In the genomic region with DNA sequence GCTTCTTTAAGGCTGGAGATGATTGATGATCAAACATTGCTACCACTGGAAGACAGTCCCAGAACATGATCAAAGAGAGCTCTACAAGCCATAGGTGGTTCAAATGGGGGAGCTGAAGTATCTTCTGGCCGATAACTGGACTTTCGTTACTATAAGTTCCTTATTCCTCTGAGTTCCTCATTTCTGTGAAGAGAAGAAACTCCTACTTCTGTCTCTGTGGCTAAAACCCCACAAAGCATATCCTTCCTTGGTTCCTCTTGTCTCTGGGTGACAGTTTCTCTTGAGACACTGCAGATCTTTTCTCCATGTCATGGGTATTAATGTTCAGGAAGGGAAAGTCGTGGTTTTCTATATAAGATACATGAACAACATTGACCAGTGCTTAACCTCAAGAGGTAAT, we compare ENCODE assay signal across 19 mouse cellular contexts. TPM values are rescaled to one million over a fixed set of nuclear protein-coding genes. Genes with fewer than 3 reads are reported as not detected.
DNase-seq lines count a peak whose midpoint lies in the region; ATAC-seq and TF ChIP-seq lines count a peak whose summit lies in the region.
"Had no signal": no experiment of that assay in that cellular context is flagged by ENCODE, and none has a peak within 500 bp of the region (broad histone marks: within the 10 kb centered on the region; RNA-seq: fewer than 3 reads in every experiment).

No protein-coding gene starts in this region.

- no peak overlapping the region for H3K4me3 ChIP-seq in liver, adult 2 months (ENCODE audit: insufficient read depth, low read depth, low read length)
- H3K4me3 ChIP-seq: forebrain, embryonic 10.5 days; heart, embryonic 15.5 days; hindbrain, embryonic 12.5 days; myocyte had no signal

- 62% methylated on average over 3 of the region's 3 CpGs for WGBS in liver, adult 2 months

- H3K9ac ChIP-seq in liver, adult 2 months (ENCODE audit: low read depth, low read length) = no peak overlapping the region
- H3K9ac ChIP-seq: heart, embryonic 15.5 days; hindbrain, embryonic 12.5 days had no signal

- no peaks in the 10 kb centered on the region for H3K4me1 ChIP-seq in liver, adult 2 months (ENCODE audit: control insufficient read depth, insufficient read depth, low read length)
- H3K4me1 ChIP-seq: forebrain, embryonic 10.5 days; heart, embryonic 15.5 days; hindbrain, embryonic 12.5 days had no signal

- peak; percentile 98 for ATAC-seq in common myeloid progenitor, adult 5-6 weeks (replicated peaks; ENCODE audit: low read depth, poor library complexity, severe bottlenecking)
- ATAC-seq in neutrophil, adult 5-6 weeks (ENCODE audit: extremely low read depth, insufficient number of reproducible peaks, low FRiP score, poor library complexity, severe bottlenecking) = peak; percentile 91
- ATAC-seq: CD4-positive, CD25-positive, alpha-beta regulatory T cell, adult 4 months had no signal

- no peak overlapping the region for H3K27ac ChIP-seq in liver, adult 2 months (replicated peaks; ENCODE audit: insufficient read depth, low read depth, low read length)
- H3K27ac ChIP-seq: forebrain, embryonic 10.5 days; heart, embryonic 15.5 days; hindbrain, embryonic 12.5 days had no signal

- no peak for TF ChIP-seq CTCF in liver, adult 2 months (IDR thresholded peaks at IDR 0.05; ENCODE audit: low read depth, low read length)

- H3K27me3 ChIP-seq in liver, adult 2 months (ENCODE audit: control insufficient read depth, insufficient read depth, low read length) = no peaks in the 10 kb centered on the region
- H3K27me3 ChIP-seq: heart, embryonic 15.5 days; hindbrain, embryonic 12.5 days had no signal

- no peaks in the 10 kb centered on the region for H3K36me3 ChIP-seq in liver, adult 2 months (ENCODE audit: control insufficient read depth, insufficient read depth, low read length)
- H3K36me3 ChIP-seq: forebrain, embryonic 10.5 days; heart, embryonic 15.5 days; hindbrain, embryonic 12.5 days had no signal

- H3K79me2 ChIP-seq in liver, adult 2 months (ENCODE audit: control insufficient read depth, insufficient read depth, low read length) = no peaks in the 10 kb centered on the region

- peak; percentile 35 for DNase-seq in liver, adult 2 months (ENCODE audit: extremely low read depth, low read depth, low spot score)
- DNase-seq in liver = no peak
- DNase-seq in B cell, adult 2 months = peak; percentile 20 to 22
- no peak for DNase-seq in embryo, embryonic 10.5 days (ENCODE audit: low spot score)
- no peak for DNase-seq in adrenal gland, adult (ENCODE audit: inconsistent age in 2 of 2, low spot score in 1 of 2)
- DNase-seq: cerebellum, postnatal 25 days; kidney, postnatal 14 days; left cerebral cortex, postnatal 4 days; thymus, postnatal 4 days had no signal

- no peak for TF ChIP-seq POLR2A in liver, adult 2 months (IDR thresholded peaks at IDR 0.05; ENCODE audit: extremely low read depth, insufficient read depth, low read length)

RNA-seq across cellular contexts. Expression of gene Lilra6, which starts 25.6 kb away (rescaled TPM):
- 0.09 TPM in 1 of 2 replicates, not detected in the other for total RNA-seq in liver, adult 2 months (2014; rRNA removed)
- 0.20 TPM in 1 of 2 replicates, not detected in the other for polyA plus RNA-seq in liver, adult 2 months (2012; rRNA removed)
- total RNA-seq in common myeloid progenitor, adult 5-6 weeks (2017) = 0.37 TPM in 1 of 2 replicates, not detected in the other
- total RNA-seq in neutrophil, adult 5-6 weeks (2017) = 145 and 154 TPM in 2 replicates
- total RNA-seq: layer of hippocampus, postnatal 25 days; left cerebral cortex, postnatal 4 days had no signal
- polyA plus RNA-seq: forebrain, embryonic 10.5 days; hindbrain, embryonic 12.5 days; midbrain, embryonic 11.5 days; myocyte had no signal

RNA-seq across cellular contexts. Expression of gene Gm14548, which starts 43.0 kb away (rescaled TPM):
- 0.09 and 0.13 TPM in 2 replicates for total RNA-seq in liver, adult 2 months (2014; rRNA removed)
- polyA plus RNA-seq in liver, adult 2 months (2012; rRNA removed) = 0.07 TPM in 1 of 2 replicates, not detected in the other
- total RNA-seq in common myeloid progenitor, adult 5-6 weeks (2017) = 0.64 TPM in 1 of 2 replicates, not detected in the other
- total RNA-seq in neutrophil, adult 5-6 weeks (2017) = 94.9 and 100 TPM in 2 replicates
- total RNA-seq: layer of hippocampus, postnatal 25 days; left cerebral cortex, postnatal 4 days had no signal
- polyA plus RNA-seq: CD4-positive, CD25-positive, alpha-beta regulatory T cell, adult 4 months; forebrain, embryonic 10.5 days; frontal cortex, adult 2 months; heart, embryonic 15.5 days; hindbrain, embryonic 12.5 days; midbrain, embryonic 11.5 days; myocyte had no signal

Comparison
In these comparisons a context has a peak if more than half of its experiments do, and no peak if none do; other contexts are left out.
1. DNase-seq: peak in liver, adult 2 months (single experiment) and B cell, adult 2 months (2 of 2); none in liver (single experiment), embryo, embryonic 10.5 days (single experiment) and adrenal gland, adult (0 of 2).
2. RNA of gene Lilra6, which starts 25.6 kb away (total RNA-seq): 145 to 154 TPM in neutrophil, adult 5-6 weeks; 0.37 TPM in common myeloid progenitor, adult 5-6 weeks and 0.09 TPM in liver, adult 2 months; every median in the first group is over 100 times any median in the second.
3. RNA of gene Gm14548, which starts 43.0 kb away (total RNA-seq): 94.9 to 100 TPM in neutrophil, adult 5-6 weeks; 0.64 TPM in common myeloid progenitor, adult 5-6 weeks and 0.09 to 0.13 TPM in liver, adult 2 months; every median in the first group is over 10 times any median in the second.